Comparison of ENCODE assay signal across 8 mouse cellular contexts in genomic region chr11:117482300-117482676, GRCm38 (mm10). TPM values are rescaled to one million over a fixed set of nuclear protein-coding genes. Genes with fewer than 3 reads are reported as not detected.
A peak's percentile ranks its signal among the peaks of the same experiment; 100 is the strongest.
DNase-seq lines count a peak whose midpoint lies in the region; ATAC-seq and TF ChIP-seq lines count a peak whose summit lies in the region.
"Had no signal": no experiment of that assay in that cellular context is flagged by ENCODE, and none has a peak within 500 bp of the region (broad histone marks: within the 10 kb centered on the region; RNA-seq: fewer than 3 reads in every experiment).

No protein-coding gene starts in this region.

- H3K9me3 ChIP-seq in forebrain, embryonic 14.5 days (replicated peaks; ENCODE audit: control insufficient read depth, low read length): no peaks in the 10 kb centered on the region
- H3K9me3 ChIP-seq in liver, embryonic 11.5 days (ENCODE audit: control insufficient read depth, low read length): no peaks in the 10 kb centered on the region
- H3K9me3 ChIP-seq: liver, embryonic 15.5 days had no signal

- ATAC-seq in forebrain, embryonic 14.5 days: no peak
- no peak for ATAC-seq in liver, embryonic 11.5 days (replicated peaks; ENCODE audit: low FRiP score)

- H3K4me3 ChIP-seq in spleen, adult 2 months (ENCODE audit: extremely low read depth, insufficient read depth, insufficient read length): peak overlapping the region; percentile 42; the same call in 1 of the 2 replicates
- peak overlapping the region; percentile 13; the same call in 1 of the 2 replicates for H3K4me3 ChIP-seq in forebrain, embryonic 14.5 days (ENCODE audit: low read depth, low read length)
- no peak overlapping the region for H3K4me3 ChIP-seq in liver, embryonic 11.5 days (ENCODE audit: low read depth, low read length)
- H3K4me3 ChIP-seq: liver, embryonic 15.5 days had no signal

- H3K27ac ChIP-seq in spleen, adult 2 months (ENCODE audit: insufficient read depth, low read length): no peak overlapping the region
- H3K27ac ChIP-seq in forebrain, embryonic 14.5 days (ENCODE audit: low read depth, low read length): peak overlapping the region; percentile 94
- no peak overlapping the region for H3K27ac ChIP-seq in liver, embryonic 11.5 days (ENCODE audit: low read depth, low read length)
- H3K27ac ChIP-seq: liver, embryonic 15.5 days had no signal

- H3K27me3 ChIP-seq in spleen, adult 2 months (ENCODE audit: control insufficient read depth, insufficient read depth, low read length): no peaks in the 10 kb centered on the region
- peaks cover 7% of the 10 kb centered on the region; the same call in 1 of the 2 replicates for H3K27me3 ChIP-seq in forebrain, embryonic 14.5 days (replicated peaks; ENCODE audit: control insufficient read depth, insufficient read depth, low read length)
- H3K27me3 ChIP-seq in liver, embryonic 11.5 days (replicated peaks; ENCODE audit: control insufficient read depth, insufficient read depth, low read length): peaks cover 22% of the 10 kb centered on the region

- H3K4me1 ChIP-seq in spleen, adult 2 months (ENCODE audit: control insufficient read depth, insufficient read depth, insufficient read length): peaks cover 8% of the 10 kb centered on the region
- H3K4me1 ChIP-seq in forebrain, embryonic 14.5 days (ENCODE audit: control insufficient read depth, insufficient read depth, low read length): peaks cover 50% of the 10 kb centered on the region
- H3K4me1 ChIP-seq in liver, embryonic 11.5 days (replicated peaks; ENCODE audit: control insufficient read depth, insufficient read depth, low read length): peaks cover 7% of the 10 kb centered on the region
- H3K4me1 ChIP-seq: liver, embryonic 15.5 days had no signal

- 7% methylated on average over 11 of the region's 11 CpGs for WGBS in spleen, adult 2 months
- WGBS in forebrain, embryonic 14.5 days: 5% methylated on average over 11 of the region's 11 CpGs
- 10% methylated on average over 11 of the region's 11 CpGs for WGBS in liver, embryonic 11.5 days

- DNase-seq in spleen, adult 2 months (ENCODE audit: low read depth in 1 of 2, low spot score in 2 of 2): peak in 1 of 2 experiments; percentile 21
- DNase-seq in spleen, adult 12 weeks (ENCODE audit: low spot score): no peak
- no peak for DNase-seq in forebrain, embryonic 14.5 days (ENCODE audit: low spot score)
- no peak for DNase-seq in liver, embryonic 11.5 days (ENCODE audit: low spot score)
- DNase-seq in frontal cortex, postnatal 14 days (ENCODE audit: low spot score in 2 of 2): no peak
- no peak for DNase-seq in urinary bladder, postnatal 4 days (ENCODE audit: low spot score in 2 of 2)
- no peak for DNase-seq in frontal cortex, postnatal 36 days (ENCODE audit: low spot score in 2 of 2)

- TF ChIP-seq CTCF in spleen, adult 2 months (IDR thresholded peaks at IDR 0.05; ENCODE audit: extremely low read depth, insufficient read depth, insufficient read length, insufficient replicate concordance): no peak

- H3K4me2 ChIP-seq in forebrain, embryonic 14.5 days (ENCODE audit: low read length): peak overlapping the region; percentile 46
- peak overlapping the region; percentile 54 for H3K4me2 ChIP-seq in liver, embryonic 11.5 days
- H3K4me2 ChIP-seq: liver, embryonic 15.5 days had no signal

- TF ChIP-seq POLR2A in spleen, adult 2 months (IDR thresholded peaks at IDR 0.05; ENCODE audit: low read depth, low read length): no peak

- no peaks in the 10 kb centered on the region for H3K36me3 ChIP-seq in spleen, adult 2 months (ENCODE audit: control insufficient read depth, insufficient read depth, low read length)
- H3K36me3 ChIP-seq in forebrain, embryonic 14.5 days (ENCODE audit: control insufficient read depth, insufficient read depth, low read length): no peaks in the 10 kb centered on the region
- no peaks in the 10 kb centered on the region for H3K36me3 ChIP-seq in liver, embryonic 11.5 days (ENCODE audit: control insufficient read depth, insufficient read depth, low read length)
- H3K36me3 ChIP-seq: liver, embryonic 15.5 days had no signal

- H3K9ac ChIP-seq in forebrain, embryonic 14.5 days (ENCODE audit: low read length): peak overlapping the region; percentile 59
- no peak overlapping the region for H3K9ac ChIP-seq in liver, embryonic 11.5 days (ENCODE audit: low read depth, low read length)
- H3K9ac ChIP-seq: liver, embryonic 15.5 days had no signal

RNA-seq across cellular contexts. Expression of gene Gm11733, which starts 1.9 kb away (rescaled TPM):
- polyA plus RNA-seq in spleen, adult 2 months (2012; rRNA removed): not detected in 2 replicates
- 0.09 and 0.11 TPM in 2 replicates for polyA plus RNA-seq in forebrain, embryonic 14.5 days (2014; fragmentation: Nextera tagmentation; extraction: Ambion mirVana)
- polyA plus RNA-seq in liver, embryonic 11.5 days (2014; fragmentation: Nextera tagmentation; extraction: Ambion mirVana): not detected in 2 replicates
- polyA plus RNA-seq: liver, embryonic 15.5 days had no signal
